Mouse (Mus musculus): ENCODE results near the gene Pld2. TPM values are rescaled to one million over a fixed set of nuclear protein-coding genes. Genes with fewer than 3 reads are reported as not detected.
"Not testable (repeated sequence)": the region's sequence is repeated elsewhere in the genome, so short reads cannot be mapped to it uniquely, and the experiment has no call there.

Gene Pld2
- total RNA-seq, 2 experiments from 2014 or later = 17.4 to 17.7 TPM

DNA sequence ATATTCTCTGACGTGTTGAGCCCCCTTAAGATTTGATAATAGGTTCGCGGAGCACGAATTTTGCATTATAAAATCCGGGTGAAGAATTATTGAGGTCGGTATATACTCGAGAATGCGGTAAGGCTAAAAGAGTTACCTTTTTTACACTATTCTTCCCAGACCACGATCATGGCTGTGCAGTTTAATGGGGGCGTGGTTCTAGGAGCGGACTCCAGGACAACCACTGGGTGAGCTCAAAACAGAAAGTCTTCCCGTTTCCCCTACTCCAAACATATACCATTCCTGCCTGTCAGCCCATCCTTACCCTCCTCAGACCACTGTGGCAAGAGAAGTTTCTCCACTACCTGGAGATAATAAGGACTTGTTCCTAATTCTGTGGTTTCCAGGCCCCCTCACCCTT lies 14.1 kb upstream of the Pld2 start:
- DNase-seq = no peak

DNA sequence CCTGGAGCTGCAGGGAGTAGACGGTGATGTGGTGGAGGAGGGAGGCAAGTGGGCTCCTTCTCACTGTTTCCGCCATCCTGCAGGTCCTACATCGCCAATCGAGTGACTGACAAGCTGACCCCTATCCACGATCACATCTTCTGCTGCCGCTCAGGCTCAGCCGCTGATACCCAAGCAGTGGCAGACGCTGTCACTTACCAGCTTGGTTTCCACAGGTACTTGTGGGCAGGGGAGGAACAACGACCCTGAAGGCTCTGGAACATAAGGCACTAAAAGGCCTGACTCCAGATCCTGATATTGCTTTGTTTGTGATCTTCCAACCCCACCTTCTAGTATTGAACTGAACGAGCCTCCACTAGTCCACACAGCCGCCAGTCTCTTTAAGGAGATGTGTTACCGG lies 13.7 kb upstream of the Pld2 start:
- DNase-seq = no peak

DNA sequence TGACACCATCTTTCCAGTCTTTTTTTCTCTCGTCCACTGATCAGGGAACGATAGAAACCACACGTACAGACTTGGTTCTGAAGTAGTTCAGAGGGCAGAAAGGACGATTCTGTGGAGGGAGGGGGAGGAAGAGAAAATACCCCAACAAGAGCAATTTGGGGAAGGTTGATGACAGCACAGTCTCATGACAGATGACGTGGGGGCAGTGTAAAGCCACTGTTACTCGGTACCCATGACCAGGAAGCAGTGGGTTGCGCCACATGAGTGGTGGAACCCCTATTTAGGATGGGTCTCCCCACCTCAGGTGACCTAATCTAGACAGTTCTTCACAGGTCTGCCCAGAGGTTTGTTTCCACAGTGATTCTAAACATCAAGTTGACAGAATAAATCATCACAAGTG lies 11.3 kb upstream of the Pld2 start:
- DNase-seq = no peak

DNA sequence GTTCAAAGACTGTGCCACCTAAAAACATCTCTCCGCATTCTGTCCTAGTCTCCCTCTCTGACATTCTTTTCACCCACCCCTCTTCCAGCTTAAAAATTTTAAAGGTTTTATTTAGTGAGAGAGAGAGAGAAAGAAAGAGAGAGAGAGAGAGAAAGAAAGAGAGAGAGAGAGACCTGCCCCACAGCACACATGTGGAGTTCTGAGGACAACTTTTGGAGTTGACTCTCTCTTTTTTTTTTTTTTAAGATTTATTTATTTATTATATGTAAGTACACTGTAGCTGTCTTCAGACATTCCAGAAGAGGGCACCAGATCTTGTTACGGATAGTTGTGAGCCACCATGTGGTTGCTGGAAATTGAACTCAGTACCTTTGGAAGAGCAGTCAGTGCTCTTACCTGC lies 8.8 kb upstream of the Pld2 start:
- not testable (repeated sequence) for DNase-seq

DNA sequence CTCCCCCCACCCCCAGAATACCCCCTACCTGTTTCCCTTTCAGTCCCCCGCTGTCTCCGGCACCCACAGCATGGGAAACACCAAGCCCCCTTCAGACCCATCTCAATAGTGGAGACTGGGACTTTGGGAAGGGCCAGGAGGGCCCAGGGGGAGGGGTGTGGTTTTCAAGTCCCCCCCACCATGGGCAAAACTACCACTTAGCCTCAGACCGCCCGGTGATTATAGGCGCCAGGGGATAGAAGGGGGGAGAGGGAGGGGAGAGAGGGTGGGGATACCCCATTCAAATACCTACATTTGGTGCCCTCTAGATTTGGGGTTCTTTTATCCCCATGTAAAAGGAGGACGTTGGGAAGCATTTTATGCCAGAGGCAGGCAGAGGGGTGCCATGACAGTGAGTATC lies 7.0 kb upstream of the Pld2 start, which contains the start of gene Gm40193:
Gm40193 (minus strand) TSS at position 101 of the 400 bp plus-strand sequence.
- no peak for DNase-seq

DNA sequence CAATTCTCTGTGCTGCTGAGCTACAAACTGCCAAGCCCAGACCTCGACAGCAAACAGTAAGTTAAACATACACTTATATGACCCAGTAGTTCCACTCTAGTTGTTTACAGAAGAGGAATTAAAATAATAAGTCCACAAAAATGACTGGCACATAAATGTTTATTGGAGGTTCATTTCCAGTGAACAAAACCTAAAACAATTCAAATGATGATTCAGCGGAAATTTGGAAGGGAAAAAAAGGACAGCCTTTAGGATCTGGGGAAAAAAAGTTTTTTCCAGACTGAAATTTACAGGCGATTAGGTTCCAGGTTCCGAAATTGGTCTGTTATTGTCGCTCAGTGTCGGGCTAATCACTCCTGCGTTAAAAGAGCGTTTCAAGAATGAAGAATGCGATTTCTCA lies 441 bp upstream of the Pld2 start:
- DNase-seq = no peak

DNA sequence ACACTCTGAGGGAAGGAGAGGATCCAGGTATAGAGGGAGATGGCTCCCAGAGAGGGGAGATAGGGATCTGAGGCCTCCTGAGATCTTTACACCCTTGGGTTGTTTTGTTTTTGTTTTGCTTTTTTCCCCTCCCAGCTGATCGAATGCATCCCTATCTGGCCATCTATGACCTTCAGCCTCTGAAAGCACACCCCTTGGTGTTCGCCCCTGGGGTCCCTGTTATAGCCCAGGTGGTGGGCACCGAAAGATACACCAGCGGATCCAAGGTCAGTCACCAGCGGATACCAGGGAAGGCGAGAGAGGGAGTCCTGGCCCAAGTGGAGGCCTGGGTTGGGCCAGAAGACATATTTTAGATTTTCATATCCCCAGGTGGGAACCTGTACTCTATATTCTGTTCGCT lies 1.1 kb downstream of the Pld2 start:
- no peak for DNase-seq

DNA sequence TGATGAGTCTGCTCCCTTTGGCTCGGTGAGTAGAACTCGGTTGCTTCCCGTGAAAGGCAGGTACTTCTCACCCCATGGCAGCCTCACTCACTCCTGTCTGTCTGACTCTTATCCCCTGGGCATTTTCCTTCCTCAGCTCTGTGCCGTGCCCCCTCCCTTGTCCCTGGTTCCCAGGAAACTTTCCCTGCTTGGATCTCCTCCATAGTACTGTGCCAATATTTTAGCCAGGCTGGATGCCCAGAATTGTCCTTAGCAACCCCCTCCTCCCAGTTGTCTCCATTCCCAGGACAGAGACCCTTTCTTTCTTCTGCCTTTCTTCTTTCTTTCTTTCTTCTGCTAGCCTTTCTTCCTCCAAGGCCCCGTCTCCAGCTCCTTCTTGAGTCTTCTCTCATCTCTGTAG lies 1.6 kb downstream of the Pld2 start:
- no peak for DNase-seq

DNA sequence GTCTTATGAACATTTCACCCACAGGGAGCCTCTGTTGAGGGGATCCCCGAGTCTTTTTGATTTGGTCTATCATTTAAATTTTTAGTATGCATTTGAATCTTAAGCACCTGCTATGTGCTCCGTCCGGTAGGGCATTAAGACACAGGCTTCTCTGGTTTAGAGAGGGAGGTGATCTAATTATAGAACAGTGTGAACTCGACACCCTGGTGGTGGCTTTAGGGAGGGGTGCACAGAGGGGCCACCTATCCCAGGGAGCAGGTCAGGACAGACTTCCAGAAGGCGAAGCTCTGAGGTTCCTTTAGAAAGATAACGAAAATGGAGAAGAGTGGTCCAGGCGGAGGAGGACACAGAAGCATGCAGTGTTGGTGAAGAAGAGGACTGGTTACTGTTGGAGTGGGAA lies 4.6 kb downstream of the Pld2 start:
- DNase-seq = peak; percentile 52

DNA sequence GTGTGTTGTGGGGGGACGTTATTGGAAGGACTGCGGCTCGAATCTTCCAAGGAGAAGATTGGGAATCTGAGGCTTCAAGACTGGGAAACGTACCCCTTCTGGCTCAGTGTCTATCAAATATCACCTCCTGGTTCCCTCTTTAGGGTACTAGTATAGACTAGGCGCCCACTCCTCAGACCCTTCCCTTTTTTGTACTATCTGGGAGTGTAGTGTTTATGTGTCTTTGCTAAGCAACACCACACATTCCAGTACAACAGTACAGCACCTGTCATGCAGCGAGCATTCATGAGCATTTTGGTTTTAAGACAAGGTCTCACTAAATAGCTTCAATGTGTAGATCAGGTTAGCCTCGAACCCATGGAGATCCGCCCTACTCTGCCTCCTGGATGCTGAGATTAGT lies 11.7 kb downstream of the Pld2 start:
- DNase-seq = no peak

DNA sequence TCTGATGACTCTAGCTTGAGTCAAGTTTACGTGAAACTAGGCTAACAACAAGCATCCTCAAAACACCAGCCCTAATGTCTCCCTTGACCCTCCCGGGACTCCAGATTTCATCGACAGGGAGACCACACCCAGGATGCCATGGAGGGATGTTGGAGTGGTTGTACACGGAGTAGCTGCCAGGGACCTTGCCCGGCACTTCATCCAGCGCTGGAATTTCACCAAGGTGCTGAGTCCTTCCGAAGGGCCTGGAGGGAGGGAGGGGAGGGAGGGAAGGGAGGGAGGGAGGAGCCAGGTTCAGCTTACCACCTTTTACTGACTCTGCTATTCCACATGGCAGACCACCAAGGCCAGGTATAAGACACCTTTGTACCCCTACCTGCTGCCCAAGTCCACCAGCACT lies 14.1 kb downstream of the Pld2 start:
- DNase-seq = no peak

DNA sequence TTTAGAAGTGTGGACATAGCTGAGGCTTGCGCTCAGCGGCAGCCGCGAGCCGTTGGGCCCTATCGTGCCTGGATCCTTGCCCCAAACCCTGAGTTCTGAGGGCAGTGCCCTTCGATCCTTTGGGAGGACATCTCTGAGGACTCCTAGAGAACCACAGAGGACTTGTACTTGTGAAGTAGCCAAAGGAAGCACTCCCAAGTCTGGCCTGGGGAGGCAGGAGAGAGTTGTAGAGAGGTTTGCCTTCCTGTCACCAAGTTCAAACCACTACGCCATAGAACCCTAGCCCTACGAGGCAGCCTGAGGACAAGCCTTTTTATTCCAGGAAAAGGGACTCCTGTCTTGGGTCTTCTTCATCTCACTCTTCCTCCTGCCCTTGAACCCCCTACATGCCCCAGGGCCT lies 17.7 kb downstream of the Pld2 start:
- no peak for DNase-seq

DNA sequence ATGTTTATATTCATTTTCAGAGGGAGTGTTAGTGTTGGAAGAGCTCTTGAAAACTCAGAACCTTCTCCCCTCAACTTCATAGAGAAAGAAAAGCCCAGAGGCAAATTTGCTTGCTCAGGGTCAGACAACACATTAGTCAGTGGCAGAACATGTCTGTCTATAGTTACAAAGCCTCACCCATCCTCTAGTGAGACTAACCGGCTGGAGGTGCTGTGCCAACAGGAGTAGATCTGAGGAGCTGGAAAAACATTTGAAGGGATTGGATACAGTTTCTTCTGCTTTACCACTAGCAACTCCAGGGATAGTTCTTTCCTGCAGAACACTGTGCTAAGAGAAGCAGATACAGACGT lies 22.0 kb downstream of the Pld2 start:
- DNase-seq = no peak

DNA sequence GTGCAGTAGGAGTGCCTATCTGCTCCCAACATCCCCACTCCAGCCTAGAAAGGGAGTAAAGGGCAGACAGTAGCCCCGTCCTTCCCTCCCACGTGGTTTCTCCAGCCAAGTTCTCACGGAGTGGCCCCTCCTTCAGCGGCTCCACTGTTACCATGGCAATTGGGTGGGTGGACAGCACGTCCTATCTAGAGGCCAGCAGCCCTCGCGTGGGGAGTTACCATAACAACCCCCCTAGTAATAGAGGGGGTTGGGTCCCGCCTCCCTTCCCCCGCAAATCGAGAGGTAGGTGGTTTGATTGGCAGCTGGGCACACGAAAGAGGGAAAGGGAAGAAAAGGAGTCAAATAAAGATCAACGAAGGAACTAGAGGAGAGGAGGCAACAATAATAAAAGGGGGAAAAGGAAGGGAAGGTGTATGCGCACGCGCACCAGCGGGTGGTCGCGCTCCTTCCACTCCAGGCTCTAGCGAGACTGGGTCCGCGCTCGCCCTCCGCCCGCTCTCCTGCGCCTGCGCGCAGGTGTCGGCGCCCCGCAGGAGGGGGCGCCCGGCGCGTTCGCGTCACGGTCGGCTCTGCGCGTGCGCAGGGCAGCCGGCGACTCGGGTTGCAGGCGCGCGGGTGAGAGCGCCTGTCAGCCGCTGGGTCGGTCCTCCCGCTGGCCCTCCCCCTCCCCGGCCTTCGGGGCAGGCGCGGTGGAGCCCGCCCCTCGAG lies 22.6 kb downstream of the Pld2 start, which contains the start of gene Mink1:
Mink1 (plus strand) TSS at position 595 of the 708 bp plus-strand sequence.
- DNase-seq = peak; percentile 92

DNA sequence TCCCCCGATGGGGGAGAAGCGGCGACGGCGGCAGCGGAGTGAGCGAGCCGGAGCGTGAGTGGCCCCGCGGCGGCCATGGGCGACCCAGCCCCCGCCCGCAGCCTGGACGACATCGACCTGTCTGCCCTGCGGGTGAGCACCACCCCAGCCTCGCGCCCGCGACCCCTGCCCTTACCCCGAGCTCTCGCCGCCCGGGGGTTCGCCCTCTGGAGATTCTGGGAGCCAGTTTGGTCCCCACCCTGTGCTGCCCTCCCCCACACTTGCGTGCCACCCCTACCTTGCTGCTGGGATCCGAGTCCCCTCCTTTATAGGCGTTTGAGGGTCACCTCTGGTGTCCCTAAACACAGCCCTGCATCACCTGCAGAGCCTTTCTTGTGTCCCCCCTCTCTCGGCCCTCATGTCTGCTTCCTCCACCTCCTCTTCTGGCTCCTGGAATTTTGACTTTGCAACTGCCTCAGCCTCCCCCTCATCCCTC lies 23.2 kb downstream of the Pld2 start:
- DNase-seq = no peak

DNA sequence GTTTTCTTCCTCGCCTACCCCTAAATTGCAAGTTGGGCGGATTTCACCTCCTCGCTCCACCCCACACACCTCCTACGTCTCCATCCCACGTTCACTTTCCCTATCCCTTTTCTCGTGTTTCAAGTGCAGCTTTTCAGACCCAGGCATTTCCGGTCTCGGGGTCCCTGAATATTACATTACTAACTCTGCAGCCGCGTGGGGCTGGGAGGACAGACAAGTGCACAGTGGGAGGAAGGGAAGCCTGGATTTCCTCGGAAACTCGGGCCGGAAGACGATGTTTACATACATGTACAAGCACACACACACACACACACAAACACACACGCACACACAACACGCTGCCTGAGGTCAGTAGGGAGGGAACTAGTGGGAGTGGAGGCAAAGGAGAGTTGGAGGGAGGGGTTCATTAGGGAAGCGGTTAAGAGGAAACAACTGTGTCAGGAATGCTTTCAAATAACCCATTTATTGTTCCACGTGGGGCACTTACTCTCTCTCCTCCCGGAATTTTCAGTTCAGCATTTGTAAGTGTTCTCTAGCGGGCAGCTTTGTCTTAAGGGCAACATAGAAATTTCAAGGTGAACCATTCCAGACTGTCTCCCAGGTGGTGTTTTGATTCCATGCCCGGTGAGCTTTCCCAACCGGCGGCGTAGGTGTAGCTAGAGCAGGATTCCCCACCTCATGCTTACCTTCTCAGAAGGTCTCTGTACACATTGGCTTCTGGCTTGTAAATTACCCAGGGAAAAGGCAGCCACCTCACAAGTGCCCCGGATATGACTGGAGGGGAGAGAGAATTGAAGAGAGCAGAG lies 23.8 kb downstream of the Pld2 start:
- peak; percentile 27 for DNase-seq

DNA sequence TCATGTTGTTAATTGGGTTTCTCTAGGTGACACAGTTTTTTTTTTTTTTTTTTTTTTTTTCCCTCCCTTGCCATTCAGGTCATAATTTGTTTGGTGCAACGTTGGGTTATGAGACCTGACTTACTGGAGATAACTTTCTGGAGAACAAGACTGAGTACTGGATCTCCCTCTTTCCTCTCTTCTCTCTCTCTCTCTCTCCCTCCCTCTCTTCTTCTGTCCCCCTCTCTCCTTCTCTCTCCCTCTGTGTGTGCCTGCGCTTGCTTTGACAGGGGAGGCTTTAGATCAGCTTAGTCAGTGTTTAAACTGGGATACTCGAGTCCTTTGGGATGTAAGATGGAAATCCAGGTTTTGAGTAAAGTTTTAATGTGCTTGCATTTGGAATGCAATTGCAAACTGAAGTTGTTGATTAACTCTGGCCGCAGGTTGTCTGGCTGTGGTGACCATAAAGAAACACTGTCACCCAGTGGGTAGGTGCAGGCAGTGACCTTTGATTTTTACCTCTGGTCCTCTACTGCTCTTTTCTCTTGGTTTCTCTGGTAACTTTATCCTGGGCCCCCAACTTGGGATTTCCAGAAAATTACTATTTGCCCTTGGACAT lies 24.5 kb downstream of the Pld2 start:
- no peak for DNase-seq

DNA sequence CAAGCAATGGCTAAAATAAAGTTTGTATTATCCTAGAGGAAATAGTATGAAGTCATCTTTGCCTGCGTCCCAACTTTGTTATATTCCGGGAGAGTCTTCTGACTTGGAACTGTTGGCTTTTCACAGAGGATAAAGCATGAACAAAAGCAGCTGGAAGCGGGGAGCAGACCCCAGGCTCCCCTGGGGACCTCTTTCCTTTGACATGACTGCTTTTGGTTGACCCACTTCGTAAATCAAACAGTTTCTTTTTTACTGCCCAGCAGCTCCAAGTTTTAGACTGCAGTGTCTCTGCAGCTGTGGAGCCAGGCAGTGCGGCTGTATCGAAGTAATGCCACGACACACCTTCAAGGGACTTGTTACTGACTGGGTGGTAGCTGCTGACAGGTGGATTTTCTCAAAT lies 26.7 kb downstream of the Pld2 start:
- no peak for DNase-seq

DNA sequence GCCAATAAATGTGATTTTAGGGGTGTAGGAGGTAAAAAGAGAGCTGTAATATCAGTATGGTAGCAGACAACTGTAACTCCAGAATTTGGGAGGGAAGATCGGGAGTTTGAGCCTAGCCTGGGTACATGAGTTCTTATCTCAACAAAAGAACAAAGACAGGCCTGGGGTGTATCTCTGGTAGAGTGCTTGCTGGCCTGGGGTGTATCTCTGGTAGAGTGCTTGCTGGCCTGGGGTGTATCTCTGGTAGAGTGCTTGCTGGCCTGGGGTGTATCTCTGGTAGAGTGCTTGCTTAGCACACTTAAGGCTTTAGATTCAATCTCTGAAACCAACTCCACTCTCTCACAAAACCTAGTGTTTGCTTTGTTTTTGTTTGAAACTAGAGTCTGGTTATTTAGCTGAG lies 30.8 kb downstream of the Pld2 start:
- DNase-seq = not testable (repeated sequence)

DNA sequence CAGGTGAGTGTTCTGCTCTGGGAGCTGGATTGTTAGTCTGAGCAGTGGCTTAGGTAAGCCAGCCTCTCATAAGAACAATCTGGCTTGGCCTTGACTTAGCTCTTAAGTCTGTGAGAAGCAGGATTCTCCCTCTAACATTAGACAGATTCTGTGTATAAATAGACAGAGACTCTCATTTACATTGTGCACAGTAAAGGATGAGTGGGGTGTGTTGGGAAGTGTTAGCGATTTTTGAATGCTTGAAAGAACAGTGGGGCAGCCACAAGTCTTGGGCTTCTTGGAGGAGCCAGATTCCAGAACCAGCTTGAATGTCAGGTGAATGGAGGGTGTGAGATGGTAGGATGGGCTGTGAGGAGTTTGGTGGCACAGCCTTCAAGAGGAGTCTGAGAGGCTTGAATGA lies 31.8 kb downstream of the Pld2 start:
- DNase-seq = no peak

DNA sequence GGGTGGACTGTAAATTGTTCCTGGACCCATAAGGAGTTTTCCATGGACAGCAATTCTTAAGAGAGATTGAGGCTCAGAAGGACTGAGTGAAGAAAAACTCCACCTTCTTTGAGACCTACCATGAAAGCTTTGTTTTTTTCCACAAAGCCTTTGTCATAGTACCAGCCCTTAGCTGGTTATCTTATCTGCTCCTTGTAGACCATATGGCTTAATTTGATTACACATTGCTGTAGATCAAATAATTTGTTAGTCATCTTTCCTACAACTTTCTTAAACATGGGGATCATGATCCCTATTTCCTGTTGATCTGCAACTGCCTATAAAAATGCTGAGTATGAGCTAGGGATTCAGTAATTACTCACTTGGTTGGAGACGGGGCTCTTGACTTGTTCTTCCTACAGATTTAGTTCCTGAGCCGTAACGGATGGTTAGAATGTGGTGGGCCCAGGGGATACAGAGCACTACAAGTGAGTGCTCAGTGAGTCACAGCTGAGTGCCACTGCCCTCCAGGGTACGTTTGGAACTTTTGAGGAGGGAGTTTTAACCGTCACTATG lies 32.6 kb downstream of the Pld2 start:
- no peak for DNase-seq

DNA sequence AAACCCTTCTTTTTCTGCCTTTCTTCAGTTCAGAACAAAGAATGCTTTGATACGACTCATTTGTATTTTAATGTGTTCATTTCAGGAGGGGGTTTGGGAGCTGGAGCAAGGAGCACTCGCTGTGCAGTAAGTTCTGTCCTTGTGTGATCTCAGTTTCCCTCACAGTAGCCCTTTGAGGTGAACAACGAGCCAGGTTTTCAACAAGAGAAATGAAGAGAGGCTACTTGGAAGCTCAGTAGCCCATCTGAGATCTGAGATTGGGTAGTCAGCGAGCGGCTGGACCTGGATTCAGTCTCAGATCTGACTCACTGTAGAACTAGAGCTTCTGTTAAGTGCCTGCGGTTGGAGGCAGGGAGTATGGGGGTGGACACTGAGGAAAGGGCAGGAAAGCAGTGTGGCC lies 34.0 kb downstream of the Pld2 start:
- no peak for DNase-seq

DNA sequence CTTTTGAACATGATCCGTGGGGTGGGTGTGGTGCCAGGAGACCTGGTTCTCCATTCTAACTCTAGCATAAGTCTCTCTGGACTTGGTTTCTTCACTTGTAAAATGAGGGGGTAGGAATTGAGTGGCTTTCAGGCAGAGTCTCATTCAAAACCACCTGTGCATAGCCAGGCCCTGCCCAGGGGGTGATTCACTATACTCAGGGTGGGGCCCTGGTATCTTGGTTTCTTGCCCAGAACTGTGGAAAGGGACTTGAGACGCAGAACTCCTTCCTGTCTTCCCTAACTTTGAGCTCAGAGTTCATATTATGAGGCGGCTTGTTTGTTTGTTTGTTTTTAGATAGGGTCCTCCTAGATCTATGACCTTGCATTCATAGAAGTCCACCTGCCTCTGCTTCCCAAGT lies 37.3 kb downstream of the Pld2 start:
- no peak for DNase-seq
